Mouse (Mus musculus): ENCODE data around the gene Gse1. TPM values are rescaled to one million over a fixed set of nuclear protein-coding genes. Genes with fewer than 3 reads are reported as not detected.

Gse1 gene
- polyA plus RNA-seq, 1 experiment: 52.4 TPM

DNA sequence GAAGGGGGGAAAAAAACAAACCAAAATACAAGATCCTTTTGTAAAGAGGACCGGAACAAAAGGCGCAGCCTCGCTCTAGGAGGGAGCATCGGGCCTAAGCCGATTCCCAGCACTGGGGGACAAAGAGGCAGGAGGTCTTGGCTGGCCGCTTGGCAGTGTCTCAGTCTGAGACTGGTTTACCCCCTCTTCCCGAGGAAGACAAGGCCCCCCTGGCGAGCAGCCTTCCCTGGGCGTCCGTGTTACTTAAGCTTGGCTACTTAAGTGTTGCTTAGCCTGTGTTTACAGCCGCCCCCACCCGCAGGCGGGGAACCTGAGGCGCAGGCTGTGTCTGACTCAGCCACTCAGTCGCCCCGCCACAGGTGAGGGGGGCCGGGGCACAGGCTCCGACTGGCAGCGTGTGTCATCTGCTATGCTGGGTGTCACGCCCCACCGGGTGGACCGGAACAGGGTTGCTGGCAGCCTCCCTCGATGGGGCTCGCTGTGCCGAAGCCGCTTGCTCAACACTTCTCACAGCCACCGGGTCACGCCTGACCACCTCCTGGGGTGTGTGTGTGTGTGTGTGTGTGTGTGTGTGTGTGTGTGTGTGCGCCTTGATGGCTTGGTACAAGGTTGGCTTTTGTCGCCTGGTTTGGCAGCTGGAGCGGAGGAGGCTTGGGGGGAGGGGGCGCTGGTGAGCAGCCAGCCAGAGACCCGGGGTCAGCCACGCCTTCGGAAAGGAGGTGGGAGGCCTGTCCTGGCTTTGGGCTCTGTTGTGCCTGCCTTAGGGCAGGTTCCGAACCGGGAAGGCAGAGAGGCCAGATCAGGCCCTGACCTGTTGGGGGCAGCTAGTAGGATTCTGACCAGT, 310.4 kb downstream of the Gse1 start:
- H3K4me1 ChIP-seq (ENCODE audit: control insufficient read depth, insufficient read depth, low read length): peaks cover 26% of the 10 kb centered on the region
- peak overlapping the region; percentile 55 for H3K4me3 ChIP-seq (replicated peaks; ENCODE audit: insufficient read depth, low read depth, low read length)
- H3K27me3 ChIP-seq (ENCODE audit: control insufficient read depth, insufficient read depth, low read length): no peaks in the 10 kb centered on the region
- H3K27ac ChIP-seq (ENCODE audit: insufficient read depth, low read length): peak overlapping the region; percentile 98
- 5% methylated on average over 37 of the region's 37 CpGs for WGBS
- TF ChIP-seq CTCF (IDR thresholded peaks at IDR 0.05; ENCODE audit: borderline replicate concordance, insufficient read depth, low read depth, low read length) (no peak), POLR2A (IDR thresholded peaks at IDR 0.05; ENCODE audit: borderline replicate concordance, insufficient read depth, low read length) (0 out of 2 replicates have a peak, but pooled peaks have one; percentile 12)
- peak; percentile 81 to 86 for DNase-seq

DNA sequence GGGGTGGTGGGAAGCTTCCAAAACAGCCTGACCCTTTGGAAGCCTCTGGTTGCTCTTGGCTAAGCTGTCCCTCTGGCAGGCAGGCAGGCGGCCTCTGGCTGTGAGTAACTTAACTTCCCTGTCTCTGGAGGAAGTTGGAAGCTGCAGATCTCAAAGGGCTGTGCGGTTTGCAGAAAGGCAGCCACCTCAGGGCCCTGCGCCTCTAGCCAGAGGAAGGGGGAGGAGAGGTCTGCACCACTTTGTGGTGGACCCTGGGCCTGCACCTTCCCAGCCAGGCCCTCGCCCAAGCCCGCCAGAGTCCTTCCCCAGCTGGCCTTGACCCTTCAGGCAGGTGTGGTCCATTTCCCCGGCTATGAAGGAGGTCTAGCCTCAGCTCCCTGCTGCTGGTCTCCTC, 311.1 kb downstream of the Gse1 start:
- H3K4me1 ChIP-seq (ENCODE audit: control insufficient read depth, insufficient read depth, low read length): peaks cover 29% of the 10 kb centered on the region
- TF ChIP-seq POLR2A (IDR thresholded peaks at IDR 0.05; ENCODE audit: borderline replicate concordance, insufficient read depth, low read length) (no peak), CTCF (IDR thresholded peaks at IDR 0.05; ENCODE audit: borderline replicate concordance, insufficient read depth, low read depth, low read length) (no peak)
- 38% methylated on average over 6 of the region's 6 CpGs for WGBS
- no peak for DNase-seq
- peak overlapping the region; percentile 12 for H3K4me3 ChIP-seq (replicated peaks; ENCODE audit: insufficient read depth, low read depth, low read length)
- H3K27me3 ChIP-seq (ENCODE audit: control insufficient read depth, insufficient read depth, low read length): no peaks in the 10 kb centered on the region
- H3K27ac ChIP-seq (ENCODE audit: insufficient read depth, low read length): peak overlapping the region; percentile 98

DNA sequence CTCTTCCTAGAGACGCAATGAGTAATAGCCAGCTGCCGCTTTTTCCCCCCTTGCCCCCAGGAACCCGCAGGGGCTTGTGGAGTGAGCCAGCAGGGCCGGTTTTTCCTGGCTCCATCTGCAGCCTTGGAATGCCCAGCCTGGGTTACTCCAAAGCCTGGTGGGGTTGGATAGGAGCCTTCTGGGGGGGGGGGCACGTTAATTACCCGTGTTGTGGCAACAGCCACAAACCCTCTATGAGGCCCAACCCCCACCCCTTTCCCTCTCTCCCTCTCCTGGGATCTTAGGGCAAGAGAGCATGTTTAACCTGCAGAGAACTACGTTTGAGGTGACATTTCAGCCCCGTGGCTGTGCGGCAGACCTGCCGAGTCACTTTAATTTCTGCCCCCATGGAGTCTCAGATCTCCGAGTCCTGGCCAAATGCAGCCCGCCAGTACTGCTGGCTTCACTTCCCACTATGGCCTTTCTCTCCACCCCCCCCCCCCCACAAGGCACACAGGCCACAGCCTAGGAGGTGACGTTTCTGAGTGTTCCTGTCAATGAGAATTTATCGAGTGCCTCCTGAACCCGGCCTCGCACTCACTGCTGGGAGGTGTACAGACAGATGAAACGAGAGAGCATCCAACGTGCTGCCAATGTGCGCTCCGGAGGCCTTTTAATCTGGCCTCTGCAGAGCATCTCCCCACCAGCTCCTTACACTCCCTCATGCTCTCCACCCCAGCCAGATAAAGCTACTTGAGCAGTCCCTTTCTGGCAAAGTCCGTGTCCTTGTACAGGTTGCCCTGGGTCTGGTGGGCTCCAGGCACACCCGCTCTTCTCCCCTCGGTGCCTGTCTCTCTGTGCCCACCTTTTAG, 311.7 kb downstream of the Gse1 start:
- peak; percentile 66 to 71 for DNase-seq
- peaks cover 25% of the 10 kb centered on the region for H3K4me1 ChIP-seq (ENCODE audit: control insufficient read depth, insufficient read depth, low read length)
- H3K27me3 ChIP-seq (ENCODE audit: control insufficient read depth, insufficient read depth, low read length): no peaks in the 10 kb centered on the region
- TF ChIP-seq POLR2A (IDR thresholded peaks at IDR 0.05; ENCODE audit: borderline replicate concordance, insufficient read depth, low read length) (no peak), CTCF (IDR thresholded peaks at IDR 0.05; ENCODE audit: borderline replicate concordance, insufficient read depth, low read depth, low read length) (no peak)
- WGBS: 11% methylated on average over 23 of the region's 23 CpGs
- H3K4me3 ChIP-seq (replicated peaks; ENCODE audit: insufficient read depth, low read depth, low read length): peak overlapping the region; percentile 12
- H3K27ac ChIP-seq (ENCODE audit: insufficient read depth, low read length): peak overlapping the region; percentile 98

DNA sequence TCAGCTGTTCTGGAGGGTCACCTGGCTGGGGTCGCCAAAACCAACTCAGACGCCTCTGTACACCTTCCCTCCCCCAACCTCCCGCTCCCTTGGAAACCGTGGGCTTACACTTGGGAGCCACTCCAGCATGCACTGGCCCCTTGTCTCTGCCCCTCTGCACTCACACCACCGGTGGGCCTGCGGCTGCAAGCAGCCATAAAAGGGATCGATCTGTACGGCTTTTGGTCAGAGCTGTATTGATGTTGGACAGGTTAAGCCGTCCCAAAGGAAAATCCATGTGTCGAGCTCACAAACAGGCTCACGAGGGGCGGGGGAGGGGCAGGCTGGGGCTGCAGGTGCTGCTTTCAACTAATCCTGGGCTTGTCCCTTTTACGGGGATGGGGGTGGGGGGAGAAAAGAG, 314.7 kb downstream of the Gse1 start:
- TF ChIP-seq POLR2A (IDR thresholded peaks at IDR 0.05; ENCODE audit: borderline replicate concordance, insufficient read depth, low read length) (no peak), CTCF (IDR thresholded peaks at IDR 0.05; ENCODE audit: borderline replicate concordance, insufficient read depth, low read depth, low read length) (no peak)
- no peak overlapping the region for H3K27ac ChIP-seq (ENCODE audit: insufficient read depth, low read length)
- peaks cover 40% of the 10 kb centered on the region for H3K4me1 ChIP-seq (ENCODE audit: control insufficient read depth, insufficient read depth, low read length)
- 41% methylated on average over 13 of the region's 13 CpGs for WGBS
- H3K4me3 ChIP-seq (replicated peaks; ENCODE audit: insufficient read depth, low read depth, low read length): no peak overlapping the region
- H3K27me3 ChIP-seq (ENCODE audit: control insufficient read depth, insufficient read depth, low read length): no peaks in the 10 kb centered on the region
- DNase-seq: no peak

DNA sequence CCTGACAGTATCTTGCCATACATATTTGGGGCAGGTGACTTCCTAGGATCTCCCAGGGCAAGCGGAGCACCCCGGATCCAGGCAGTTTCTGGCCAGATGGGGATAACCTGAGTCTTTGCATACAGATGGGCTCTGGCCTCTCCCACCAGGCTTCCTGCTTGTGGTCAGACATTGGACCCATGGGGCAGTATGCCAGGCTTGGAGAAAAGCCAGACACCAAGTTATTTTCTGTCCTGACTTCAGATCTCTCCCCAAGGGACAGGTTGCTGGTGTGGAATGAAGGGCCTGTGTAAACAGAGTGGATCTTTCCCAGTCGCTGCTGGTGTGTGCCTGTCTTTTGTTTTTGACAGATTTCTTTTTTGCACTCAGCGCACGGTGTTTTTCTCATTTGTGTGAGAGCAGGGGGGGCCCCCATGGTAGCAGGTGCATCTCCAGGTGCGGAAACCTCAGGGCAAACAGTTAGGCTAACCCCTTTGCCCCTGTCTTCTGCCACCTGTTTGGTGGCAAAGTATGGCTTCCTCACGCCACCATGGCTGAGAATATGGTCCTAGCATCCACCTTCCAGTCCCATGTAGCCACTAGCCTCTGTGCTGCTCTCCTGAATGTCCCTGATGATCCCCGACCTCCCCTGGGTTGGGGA, 315.3 kb downstream of the Gse1 start:
- H3K4me3 ChIP-seq (replicated peaks; ENCODE audit: insufficient read depth, low read depth, low read length): no peak overlapping the region
- TF ChIP-seq CTCF (IDR thresholded peaks at IDR 0.05; ENCODE audit: borderline replicate concordance, insufficient read depth, low read depth, low read length) (no peak), POLR2A (IDR thresholded peaks at IDR 0.05; ENCODE audit: borderline replicate concordance, insufficient read depth, low read length) (no peak)
- peak in 1 of 2 experiments; percentile 57 for DNase-seq
- no peak overlapping the region for H3K27ac ChIP-seq (ENCODE audit: insufficient read depth, low read length)
- peaks cover 45% of the 10 kb centered on the region for H3K4me1 ChIP-seq (ENCODE audit: control insufficient read depth, insufficient read depth, low read length)
- no peaks in the 10 kb centered on the region for H3K27me3 ChIP-seq (ENCODE audit: control insufficient read depth, insufficient read depth, low read length)
- 46% methylated on average over 8 of the region's 8 CpGs for WGBS

DNA sequence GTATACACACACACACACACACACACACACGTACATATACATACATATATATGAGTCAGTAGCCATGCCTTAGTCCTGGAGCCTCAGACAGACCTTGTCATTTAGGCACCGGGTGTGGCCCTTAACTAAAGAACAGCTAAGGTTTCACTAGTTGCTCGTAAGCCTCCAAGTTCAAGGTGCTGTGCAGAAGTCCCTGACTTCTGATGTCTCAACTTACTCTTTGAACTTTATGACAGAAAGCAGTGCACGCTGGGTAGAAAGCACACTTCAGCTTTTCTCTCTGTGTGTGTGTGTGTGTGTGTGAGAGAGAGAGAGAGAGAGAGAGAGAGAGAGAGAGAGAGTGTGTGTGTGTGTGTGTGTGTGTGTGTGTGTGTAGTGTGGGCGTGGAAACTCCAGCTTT, 315.9 kb downstream of the Gse1 start:
- no peaks in the 10 kb centered on the region for H3K27me3 ChIP-seq (ENCODE audit: control insufficient read depth, insufficient read depth, low read length)
- H3K27ac ChIP-seq (ENCODE audit: insufficient read depth, low read length): no peak overlapping the region
- H3K4me3 ChIP-seq (replicated peaks; ENCODE audit: insufficient read depth, low read depth, low read length): no peak overlapping the region
- WGBS: 92% methylated on average over 5 of the region's 5 CpGs
- H3K4me1 ChIP-seq (ENCODE audit: control insufficient read depth, insufficient read depth, low read length): peaks cover 51% of the 10 kb centered on the region
- TF ChIP-seq CTCF (IDR thresholded peaks at IDR 0.05; ENCODE audit: borderline replicate concordance, insufficient read depth, low read depth, low read length) (no peak), POLR2A (IDR thresholded peaks at IDR 0.05; ENCODE audit: borderline replicate concordance, insufficient read depth, low read length) (no peak)
- no peak for DNase-seq

DNA sequence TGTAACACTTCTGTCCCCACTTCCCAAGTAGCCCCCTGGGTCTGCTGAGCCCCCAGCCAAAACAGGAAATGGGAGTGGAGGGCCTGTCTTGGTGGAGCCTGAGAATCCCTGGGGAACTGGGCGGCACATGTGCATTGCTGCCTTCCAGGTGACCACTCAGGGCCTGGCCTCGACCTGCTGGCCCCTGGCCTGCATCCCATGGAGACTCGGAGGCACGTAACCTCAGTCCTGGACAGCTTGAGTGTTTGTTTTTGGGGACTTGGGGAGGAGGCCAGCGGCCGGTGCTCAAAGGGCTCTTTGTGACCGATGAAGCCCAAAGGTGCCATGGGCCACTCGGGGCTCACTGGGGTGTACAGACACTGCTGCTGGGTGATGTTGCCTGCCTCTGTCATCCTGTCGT, 319.3 kb downstream of the Gse1 start:
- Histone ChIP-seq H3K4me3 (replicated peaks; ENCODE audit: insufficient read depth, low read depth, low read length) (no peak overlapping the region), H3K27ac (ENCODE audit: insufficient read depth, low read length) (no peak overlapping the region), H3K4me1 (ENCODE audit: control insufficient read depth, insufficient read depth, low read length) (peaks cover 69% of the 10 kb centered on the region), H3K27me3 (ENCODE audit: control insufficient read depth, insufficient read depth, low read length) (no peaks in the 10 kb centered on the region)
- WGBS: 34% methylated on average over 9 of the region's 9 CpGs
- DNase-seq: no peak
- TF ChIP-seq CTCF (IDR thresholded peaks at IDR 0.05; ENCODE audit: borderline replicate concordance, insufficient read depth, low read depth, low read length) (no peak), POLR2A (IDR thresholded peaks at IDR 0.05; ENCODE audit: borderline replicate concordance, insufficient read depth, low read length) (no peak)

All from cerebellum, adult 2 months (tissue).